Mouse (Mus musculus) megakaryocyte, adult 5-6 weeks (primary cell): ENCODE data around the gene Adam23. TPM values are rescaled to one million over a fixed set of nuclear protein-coding genes. Genes with fewer than 3 reads are reported as not detected.

Experiments used
- ATAC-seq: 2 replicates; pipeline ENCODE4 v1.8.0; 2016; ENCODE audit warnings: mild to moderate bottlenecking, inconsistent platforms; ENCODE audit not compliant: poor library complexity, severe bottlenecking
- total RNA-seq, 2 experiments: library from RNA; stranded (forward) in 1 of 2; stranded (reverse) in 1 of 2; fragments of 153-499, 151-499 nt in 1 of 2; fragments of 221-1000, 200-1000 nt in 1 of 2; gene quantifications; 2 replicates each; pipeline versions ENCODE4 v1.2.3 to v1.2.4; 2015 to 2017

Gene Adam23
- total RNA-seq, 2 experiments from 2014 or later = not detected

GRCm38 (mm10) chr1:63473696-63474095 is 28.0 kb downstream of the Adam23 start:
- no peak for ATAC-seq

GRCm38 (mm10) chr1:63478946-63479345 is 33.3 kb downstream of the Adam23 start:
- no peak for ATAC-seq

- ATAC-seq = no peak
Observed at GRCm38 (mm10) chr1:63484646-63485045, 39.0 kb downstream of the Adam23 start.

- ATAC-seq = no peak
Observed at GRCm38 (mm10) chr1:63486646-63487045, 41.0 kb downstream of the Adam23 start.

GRCm38 (mm10) chr1:63491001-63491400 is 45.3 kb downstream of the Adam23 start:
- no peak for ATAC-seq

- no peak for ATAC-seq
Observed at GRCm38 (mm10) chr1:63493325-63493724, 47.6 kb downstream of the Adam23 start.

GRCm38 (mm10) chr1:63507386-63507785 is 61.7 kb downstream of the Adam23 start:
- ATAC-seq = no peak

- ATAC-seq = no peak
Observed at GRCm38 (mm10) chr1:63508801-63509200, 63.1 kb downstream of the Adam23 start.

GRCm38 (mm10) chr1:63511416-63511815 is 65.7 kb downstream of the Adam23 start:
- ATAC-seq = no peak

GRCm38 (mm10) chr1:63517800-63518199 is 72.1 kb downstream of the Adam23 start:
- ATAC-seq = no peak

GRCm38 (mm10) chr1:63518814-63519213 is 73.1 kb downstream of the Adam23 start:
- ATAC-seq = no peak

- ATAC-seq = no peak
Observed at GRCm38 (mm10) chr1:63529901-63530300, 84.2 kb downstream of the Adam23 start.

- ATAC-seq = no peak
Observed at GRCm38 (mm10) chr1:63534271-63534827, 88.7 kb downstream of the Adam23 start.

- ATAC-seq = no peak
Observed at GRCm38 (mm10) chr1:63539884-63540613, 94.4 kb downstream of the Adam23 start.

- no peak for ATAC-seq
Observed at GRCm38 (mm10) chr1:63544122-63544521, 98.4 kb downstream of the Adam23 start.

- no peak for ATAC-seq
Observed at GRCm38 (mm10) chr1:63553039-63553438, 107.3 kb downstream of the Adam23 start.

GRCm38 (mm10) chr1:63561772-63562520 is 116.3 kb downstream of the Adam23 start:
- ATAC-seq = no peak

- ATAC-seq = no peak
Observed at GRCm38 (mm10) chr1:63563928-63564327, 118.2 kb downstream of the Adam23 start.

GRCm38 (mm10) chr1:63566501-63566900 is 120.8 kb downstream of the Adam23 start:
- ATAC-seq = no peak

- ATAC-seq = no peak
Observed at GRCm38 (mm10) chr1:63567031-63567430, 121.3 kb downstream of the Adam23 start.

- no peak for ATAC-seq
Observed at GRCm38 (mm10) chr1:63572229-63572628, 126.5 kb downstream of the Adam23 start.

GRCm38 (mm10) chr1:63573432-63573831 is 127.7 kb downstream of the Adam23 start:
- no peak for ATAC-seq
